Comparison of ENCODE assay signal across 12 mouse cellular contexts in the genomic region with DNA sequence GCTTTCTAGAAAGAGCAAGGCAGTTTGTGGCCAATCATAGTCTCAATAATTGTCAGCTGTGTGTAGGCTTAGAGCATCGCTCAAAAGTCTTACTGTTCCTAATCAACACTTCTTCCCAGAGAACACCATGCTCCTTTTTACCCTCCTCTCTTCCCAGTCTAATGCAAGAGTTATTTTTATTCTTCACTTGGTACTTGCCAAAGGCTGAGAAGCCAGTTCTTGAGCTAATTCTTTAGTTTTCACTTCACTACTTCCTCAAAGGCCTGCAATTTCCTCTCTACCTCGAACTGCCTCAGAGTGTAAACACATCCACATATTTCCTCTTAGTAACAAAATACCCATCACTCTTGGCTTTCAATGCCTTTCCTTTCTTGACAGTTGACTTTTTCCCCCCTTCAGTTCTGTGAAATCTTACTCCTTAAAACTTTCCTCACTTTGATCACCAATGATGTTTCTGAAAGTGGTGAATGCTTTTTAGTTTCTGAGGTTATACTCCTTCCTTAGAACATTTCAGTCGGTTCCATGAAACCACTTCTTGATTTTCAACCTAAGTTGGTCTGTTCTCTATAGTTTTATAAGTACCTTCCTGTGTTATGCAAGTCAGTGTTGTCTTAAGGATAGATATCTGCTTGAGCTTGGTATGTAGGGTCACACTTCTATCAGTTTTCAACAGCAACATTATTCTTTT. TPM values are rescaled to one million over a fixed set of nuclear protein-coding genes. Genes with fewer than 3 reads are reported as not detected.
DNase-seq lines count a peak whose midpoint lies in the region; ATAC-seq and TF ChIP-seq lines count a peak whose summit lies in the region.
"Had no signal": no experiment of that assay in that cellular context is flagged by ENCODE, and none has a peak within 500 bp of the region (broad histone marks: within the 10 kb centered on the region; RNA-seq: fewer than 3 reads in every experiment).

No protein-coding gene starts in this region.

- H3K27me3 ChIP-seq in lung, embryonic 14.5 days (ENCODE audit: insufficient read depth, low read length), result no peaks in the 10 kb centered on the region
- no peaks in the 10 kb centered on the region for H3K27me3 ChIP-seq in hindbrain, embryonic 10.5 days (ENCODE audit: insufficient read depth, poor library complexity, severe bottlenecking)
- H3K27me3 ChIP-seq: midbrain, embryonic 12.5 days had no signal

- H3K36me3 ChIP-seq in lung, embryonic 14.5 days (ENCODE audit: insufficient read depth), result no peaks in the 10 kb centered on the region
- H3K36me3 ChIP-seq in hindbrain, embryonic 10.5 days, result peaks cover 7% of the 10 kb centered on the region; the same call in 1 of the 2 replicates

- H3K4me2 ChIP-seq in lung, embryonic 14.5 days, result no peak overlapping the region
- H3K4me2 ChIP-seq: midbrain, embryonic 12.5 days had no signal

- peaks cover 6% of the 10 kb centered on the region for H3K4me1 ChIP-seq in lung, embryonic 14.5 days (ENCODE audit: insufficient read depth)
- H3K4me1 ChIP-seq in cortical plate, adult 2 months (ENCODE audit: control insufficient read depth, insufficient read depth, low read length), result peaks cover 2% of the 10 kb centered on the region; the same call in 1 of the 2 replicates
- H3K4me1 ChIP-seq in hindbrain, embryonic 10.5 days (replicated peaks), result no peaks in the 10 kb centered on the region
- H3K4me1 ChIP-seq: midbrain, embryonic 12.5 days had no signal

- H3K27ac ChIP-seq in lung, embryonic 14.5 days (ENCODE audit: low read depth), result peak overlapping the region; percentile 54; the same call in 1 of the 2 replicates
- H3K27ac ChIP-seq in cortical plate, adult 2 months (ENCODE audit: insufficient read depth, low read length), result peak overlapping the region; percentile 87
- no peak overlapping the region for H3K27ac ChIP-seq in hindbrain, embryonic 10.5 days
- H3K27ac ChIP-seq: midbrain, embryonic 12.5 days had no signal

- DNase-seq in heart, adult 11 months, result peak; percentile 78
- no peak for DNase-seq in heart, postnatal 4 days
- peak; percentile 37 for DNase-seq in lung, embryonic 14.5 days
- DNase-seq in lung, postnatal 14 days, result no peak
- DNase-seq in skeletal muscle tissue, adult 2 months (ENCODE audit: low read depth, low spot score), result peak; percentile 16
- no peak for DNase-seq in cerebellum, postnatal 36 days
- no peak for DNase-seq in hindbrain, embryonic 10.5 days (ENCODE audit: low spot score)
- DNase-seq: adrenal gland, adult 2 months; embryo, embryonic 11 days; gastrocnemius, postnatal 14 days had no signal

- H3K9me3 ChIP-seq in lung, embryonic 14.5 days (ENCODE audit: low read depth, low read length), result no peaks in the 10 kb centered on the region
- H3K9me3 ChIP-seq in hindbrain, embryonic 10.5 days, result no peaks in the 10 kb centered on the region
- H3K9me3 ChIP-seq: midbrain, embryonic 12.5 days had no signal

- no peak overlapping the region for H3K9ac ChIP-seq in lung, embryonic 14.5 days
- H3K9ac ChIP-seq: midbrain, embryonic 12.5 days had no signal

- 35% methylated on average over 3 of the region's 3 CpGs for WGBS in lung, embryonic 14.5 days
- WGBS in hindbrain, embryonic 10.5 days, result 76% methylated on average over 3 of the region's 3 CpGs

- TF ChIP-seq POLR2A in cortical plate, adult 2 months (IDR thresholded peaks at IDR 0.05; ENCODE audit: extremely low read depth, insufficient read depth, low read length), result no peak

- no peak for TF ChIP-seq CTCF in lung, embryonic 14.5 days (IDR thresholded peaks at IDR 0.05; ENCODE audit: low read depth)
- TF ChIP-seq CTCF in cortical plate, adult 2 months (IDR thresholded peaks at IDR 0.05; ENCODE audit: extremely low read depth, insufficient read depth, low read length), result no peak

- H3K4me3 ChIP-seq in lung, embryonic 14.5 days (ENCODE audit: low read depth, low read length), result no peak overlapping the region
- no peak overlapping the region for H3K4me3 ChIP-seq in cortical plate, adult 2 months (ENCODE audit: insufficient read depth, low read length)
- H3K4me3 ChIP-seq in hindbrain, embryonic 10.5 days, result no peak overlapping the region
- H3K4me3 ChIP-seq: midbrain, embryonic 12.5 days had no signal

- no peak for ATAC-seq in lung, embryonic 14.5 days (ENCODE audit: insufficient read depth)

RNA-seq across cellular contexts. Expression of gene Fnip1, which starts 26.7 kb away (rescaled TPM):
- total RNA-seq in heart, postnatal 4 days (2021), result 10 to 100 TPM; 26.1 to 26.3 TPM
- 11.1 and 12.4 TPM in 2 replicates for polyA plus RNA-seq in lung, embryonic 14.5 days (2014; fragmentation: Nextera tagmentation; extraction: Ambion mirVana)
- polyA plus RNA-seq in cortical plate, adult 2 months (2012; rRNA removed), result 15.8 and 16.5 TPM in 2 replicates
- 7.5 and 8.4 TPM in 2 replicates for polyA plus RNA-seq in hindbrain, embryonic 10.5 days (2016; fragmentation: Nextera tagmentation; extraction: Ambion mirVana)

RNA-seq across cellular contexts. Expression of gene Rapgef6, which starts 57.9 kb away (rescaled TPM):
- total RNA-seq in heart, postnatal 4 days (2021), result 10 to 100 TPM; 29.7 to 34.0 TPM
- 33.2 TPM in 2 replicates for polyA plus RNA-seq in lung, embryonic 14.5 days (2014; fragmentation: Nextera tagmentation; extraction: Ambion mirVana)
- 15.7 and 19.5 TPM in 2 replicates for polyA plus RNA-seq in cortical plate, adult 2 months (2012; rRNA removed)
- 29.6 and 38.3 TPM in 2 replicates for polyA plus RNA-seq in hindbrain, embryonic 10.5 days (2016; fragmentation: Nextera tagmentation; extraction: Ambion mirVana)

Comparison
In these comparisons a context has a peak if more than half of its experiments do, and no peak if none do; other contexts are left out.
1. DNase-seq: peak in heart, adult 11 months (single experiment), lung, embryonic 14.5 days (single experiment) and skeletal muscle tissue, adult 2 months (single experiment); none in heart, postnatal 4 days (single experiment), lung, postnatal 14 days (single experiment), cerebellum, postnatal 36 days (0 of 2) and hindbrain, embryonic 10.5 days (single experiment).